Mouse (Mus musculus) midbrain, embryonic 14.5 days (tissue): Measurements from ENCODE around the gene Nr4a3. TPM values are rescaled to one million over a fixed set of nuclear protein-coding genes. Genes with fewer than 3 reads are reported as not detected.

Experiments
- ATAC-seq: fragments of 200-750 bp; cut with Nextera tagmentation; 2 replicates; pipeline ENCODE4 v1.8.0; 2017; ENCODE audit warnings: moderate number of reproducible peaks, moderate library complexity; ENCODE audit not compliant: low FRiP score, low TSS enrichment
- DNase-seq: peaks from one replicate; pipeline ENCODE4 v3.0.0-alpha.2; 2015
- H3K27ac ChIP-seq: fragments of 300-500 bp; sonication (generic); replicated peaks from 2 replicates; pipeline ENCODE4 v1.5.1; 2014; ENCODE audit warnings: mild to moderate bottlenecking, low read depth, low read length, moderate library complexity
- H3K27me3 ChIP-seq: fragments of 300-500 bp; sonication (generic); 2 replicates; pipeline ENCODE4 v1.6.1; 2014; ENCODE audit warnings: low read length, control low read depth, mixed read lengths; ENCODE audit not compliant: control insufficient read depth, insufficient read depth
- H3K36me3 ChIP-seq: fragments of 300-500 bp; sonication (generic); 2 replicates; pipeline ENCODE4 v1.6.1; 2014; ENCODE audit warnings: low read length, control low read depth; ENCODE audit not compliant: control insufficient read depth, insufficient read depth
- H3K4me1 ChIP-seq: fragments of 300-500 bp; sonication (generic); 2 replicates; pipeline ENCODE4 v1.6.1; 2014; ENCODE audit warnings: mild to moderate bottlenecking, antibody characterized with exemption, low read length, control low read depth; ENCODE audit not compliant: control insufficient read depth, insufficient read depth
- H3K4me2 ChIP-seq: fragments of 300-500 bp; sonication (generic); 2 replicates; pipeline ENCODE4 v1.6.1; 2014; ENCODE audit warnings: mild to moderate bottlenecking, low read length, moderate library complexity
- H3K4me3 ChIP-seq: fragments of 300-500 bp; sonication (generic); replicated peaks from 2 replicates; pipeline ENCODE4 v1.5.1; 2014; ENCODE audit warnings: low read depth, low read length
- H3K9ac ChIP-seq: fragments of 300-500 bp; sonication (generic); replicated peaks from 2 replicates; pipeline ENCODE4 v1.6.1; 2014; ENCODE audit warnings: mild to moderate bottlenecking, low read length, moderate library complexity
- H3K9me3 ChIP-seq: fragments of 300-500 bp; sonication (generic); 2 replicates; pipeline ENCODE4 v1.6.1; 2016; ENCODE audit warnings: low read length, control low read depth, mixed read lengths; ENCODE audit not compliant: control insufficient read depth
- WGBS: fragments of 180-500 bp; shearing (Covaris S2); extraction: QIAGEN DNeasy Blood & Tissue Kit; methylation state at CpG from one replicate; pipeline ENCODE4 v1.1.7; 2014; 5-methylcytosine and 5-hydroxymethylcytosine counted together
- polyA plus RNA-seq: library from polyadenylated mRNA; unstranded; fragments of >200 nt; fragmentation: Nextera tagmentation; extraction: Ambion mirVana; gene quantifications from 2 replicates; pipeline ENCODE4 v1.2.1, GENCODE M21; 2014

Gene Nr4a3
- polyA plus RNA-seq, 1 experiment from 2014 or later: 1.1 TPM

DNA sequence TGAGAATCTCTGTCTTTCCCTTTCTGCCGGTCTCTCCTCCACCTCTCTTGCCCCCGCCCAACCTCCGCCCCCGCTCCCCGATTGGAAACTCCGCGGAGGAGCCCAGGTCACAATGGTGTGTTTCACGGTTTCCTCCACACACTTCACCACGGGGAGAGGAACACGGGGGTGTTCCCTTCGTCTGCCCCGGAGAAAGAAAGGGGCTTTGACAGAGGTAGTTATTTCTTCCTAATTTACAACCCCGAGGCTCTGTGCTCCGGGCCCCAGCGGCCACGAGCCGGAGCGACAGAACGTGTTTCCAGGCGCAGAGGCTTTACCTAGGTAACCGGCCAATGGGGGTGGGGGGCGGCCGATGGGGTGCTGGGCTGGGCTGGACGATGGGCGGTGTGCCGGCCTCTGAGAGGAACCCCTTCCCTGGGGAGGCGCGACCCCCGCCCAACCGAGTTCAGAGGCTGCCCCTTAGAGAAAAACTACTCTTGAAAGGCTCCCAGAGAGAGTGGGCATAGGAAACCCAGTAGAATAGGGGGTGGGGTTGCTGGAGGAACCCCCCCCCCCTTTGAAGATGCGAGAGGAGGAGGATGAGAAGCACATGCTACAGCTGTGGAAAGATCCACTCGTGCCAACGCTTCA is 2.3 kb downstream of the Nr4a3 start:
- DNase-seq: peak; percentile 59
- Histone ChIP-seq H3K27ac (no peak overlapping the region), H3K36me3 (no peaks in the 10 kb centered on the region), H3K9ac (no peak overlapping the region; the same call in 1 of the 2 replicates), H3K9me3 (no peaks in the 10 kb centered on the region), H3K4me2 (peak overlapping the region; percentile 99), H3K27me3 (peaks cover 56% of the 10 kb centered on the region), H3K4me1 (peaks cover 36% of the 10 kb centered on the region), H3K4me3 (peak overlapping the region; percentile 71)
- WGBS: 2% methylated on average over 32 of the region's 33 CpGs
- no peak for ATAC-seq

DNA sequence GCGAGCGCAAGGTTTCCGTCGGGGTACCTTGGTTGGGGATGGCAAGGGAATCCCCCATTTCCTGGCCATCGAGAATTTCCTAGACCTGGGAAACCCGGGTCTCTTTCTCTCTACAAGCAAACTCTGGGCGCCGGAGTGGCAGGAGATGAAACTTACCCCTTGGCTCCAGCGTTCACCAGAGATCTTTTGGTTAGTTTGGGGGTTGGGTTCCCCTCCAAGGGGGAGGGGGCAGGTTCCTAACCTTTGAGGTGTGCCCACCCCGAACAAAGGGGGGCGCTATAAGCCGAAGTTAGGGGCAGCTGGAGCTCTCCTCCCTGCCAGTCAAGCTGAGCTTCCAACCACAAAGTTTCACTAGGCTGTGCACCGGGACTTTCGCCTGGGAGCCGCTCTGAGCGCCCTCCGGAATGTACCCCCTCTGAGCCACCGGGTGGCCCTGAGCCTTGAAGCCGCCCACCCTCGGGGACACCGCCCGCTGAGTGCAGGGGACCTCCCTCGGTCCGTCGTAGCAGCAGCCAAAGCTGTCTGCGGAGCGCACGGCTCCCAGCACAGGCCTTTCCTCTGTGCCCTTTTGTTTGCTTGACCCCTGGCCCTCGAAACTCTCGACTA is 2.9 kb downstream of the Nr4a3 start:
- H3K27me3 ChIP-seq: peaks cover 62% of the 10 kb centered on the region
- WGBS: 1% methylated on average over 30 of the region's 30 CpGs

DNA sequence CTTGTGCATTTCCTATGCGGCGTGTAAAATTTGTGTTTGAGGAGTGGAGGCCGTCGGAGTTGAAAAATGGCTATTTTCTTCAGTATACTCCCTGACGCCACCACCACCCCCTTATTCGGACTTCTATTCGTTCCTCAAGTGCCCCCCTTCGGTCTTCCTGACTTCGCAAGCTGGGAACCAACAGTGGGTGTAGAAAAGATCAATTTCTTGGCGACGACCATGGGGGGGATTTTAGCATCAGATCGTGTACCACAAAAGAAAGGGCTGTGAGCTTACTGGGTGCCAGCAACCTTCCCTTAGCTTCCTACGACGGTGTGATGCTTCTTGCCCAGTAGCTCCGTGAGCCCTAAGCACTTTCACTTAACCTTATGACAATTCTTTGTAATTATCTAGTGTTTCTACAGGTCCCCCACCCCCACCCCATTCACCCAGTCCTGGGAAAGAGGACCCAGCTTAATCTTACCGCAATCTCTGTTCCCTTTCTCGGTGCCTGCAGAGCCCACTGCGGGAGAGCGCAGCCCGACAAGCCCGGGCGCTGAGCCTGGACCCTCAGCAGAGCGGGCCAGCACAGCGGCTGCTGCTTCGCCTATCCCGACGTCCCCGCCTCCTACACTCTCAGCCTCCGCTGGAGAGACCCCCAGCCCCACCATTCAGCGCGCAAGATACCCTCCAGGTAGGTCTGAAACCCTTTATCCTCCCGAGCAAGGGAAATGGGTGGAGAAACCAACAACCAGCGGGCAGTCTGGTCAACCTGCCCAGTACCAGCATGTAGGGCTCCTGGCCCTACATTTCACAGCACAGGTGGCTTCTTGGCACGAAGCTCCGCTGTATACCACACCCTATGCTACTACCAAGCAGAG is 3.7 kb downstream of the Nr4a3 start:
- no peak overlapping the region; the same call in 1 of the 2 replicates for H3K9ac ChIP-seq
- DNase-seq: peak; percentile 59
- peak overlapping the region; percentile 71 for H3K4me3 ChIP-seq

More for the DNA sequence above, 2.9 kb downstream of the Nr4a3 start:
- H3K4me3 ChIP-seq: peak overlapping the region; percentile 71
- H3K27ac ChIP-seq: no peak overlapping the region
- no peak overlapping the region; the same call in 1 of the 2 replicates for H3K9ac ChIP-seq
- peaks cover 34% of the 10 kb centered on the region for H3K4me1 ChIP-seq
- H3K4me2 ChIP-seq: peak overlapping the region; percentile 99
- DNase-seq (peak; percentile 66), ATAC-seq (no peak)
- H3K9me3 ChIP-seq: no peaks in the 10 kb centered on the region
- H3K36me3 ChIP-seq: no peaks in the 10 kb centered on the region

DNA sequence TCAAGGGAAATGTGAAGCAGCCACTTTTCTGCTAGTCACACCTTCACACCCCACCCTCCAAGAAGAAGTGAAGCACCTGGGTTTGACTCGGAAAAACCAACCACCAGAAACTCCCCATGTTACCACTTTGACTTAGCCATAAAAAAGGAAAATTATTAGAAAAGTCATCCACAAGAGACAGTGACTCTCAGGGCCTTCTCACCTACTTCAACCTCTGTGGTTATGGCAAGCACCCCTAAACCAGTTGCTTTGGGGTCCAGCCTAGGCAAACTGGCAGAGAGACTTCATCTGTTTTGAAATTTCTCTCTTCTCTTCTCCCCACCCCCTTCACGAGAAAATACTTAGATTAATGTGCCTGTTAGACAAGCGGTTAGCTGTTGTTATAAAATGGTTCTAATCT is 5.1 kb downstream of the Nr4a3 start:
- Histone ChIP-seq H3K27me3 (peaks cover 66% of the 10 kb centered on the region), H3K9me3 (no peaks in the 10 kb centered on the region), H3K4me2 (no peak overlapping the region), H3K4me3 (no peak overlapping the region), H3K4me1 (peaks cover 34% of the 10 kb centered on the region), H3K9ac (no peak overlapping the region), H3K36me3 (no peaks in the 10 kb centered on the region), H3K27ac (no peak overlapping the region)
- no peak for DNase-seq
- 71% methylated on average over 3 of the region's 3 CpGs for WGBS
- ATAC-seq: no peak

More for the DNA sequence above, 3.7 kb downstream of the Nr4a3 start:
- Histone ChIP-seq H3K4me1 (peaks cover 34% of the 10 kb centered on the region), H3K27me3 (peaks cover 66% of the 10 kb centered on the region), H3K36me3 (no peaks in the 10 kb centered on the region), H3K4me2 (peak overlapping the region; percentile 99), H3K9me3 (no peaks in the 10 kb centered on the region), H3K27ac (no peak overlapping the region)
- WGBS: 3% methylated on average over 35 of the region's 35 CpGs
- ATAC-seq: no peak

DNA sequence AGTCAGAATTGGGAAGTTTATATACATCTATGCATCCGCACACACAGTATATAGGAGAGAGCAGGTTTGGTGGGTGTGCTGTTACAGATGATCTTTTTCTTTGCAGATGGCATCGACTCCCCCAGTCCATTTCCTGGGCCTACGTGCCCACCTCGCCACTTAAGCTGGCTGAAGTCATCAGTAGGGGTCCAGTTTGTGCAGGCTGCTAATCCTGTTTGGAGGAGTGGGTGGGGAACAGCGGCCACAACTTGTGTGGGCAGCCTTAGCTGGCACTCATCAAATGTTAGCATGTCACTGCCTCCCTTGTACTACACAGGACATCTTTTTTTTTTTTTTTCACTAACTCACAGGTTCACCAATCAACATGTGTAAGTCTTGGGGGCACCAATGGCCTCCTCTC is 5.5 kb downstream of the Nr4a3 start:
- H3K9me3 ChIP-seq: no peaks in the 10 kb centered on the region
- ATAC-seq (no peak), DNase-seq (no peak)
- H3K27me3 ChIP-seq: peaks cover 66% of the 10 kb centered on the region
- H3K9ac ChIP-seq: no peak overlapping the region
- H3K4me3 ChIP-seq: no peak overlapping the region
- H3K27ac ChIP-seq: no peak overlapping the region
- H3K4me1 ChIP-seq: peaks cover 34% of the 10 kb centered on the region
- WGBS: 42% methylated on average over 5 of the region's 5 CpGs
- H3K36me3 ChIP-seq: no peaks in the 10 kb centered on the region
- H3K4me2 ChIP-seq: no peak overlapping the region

DNA sequence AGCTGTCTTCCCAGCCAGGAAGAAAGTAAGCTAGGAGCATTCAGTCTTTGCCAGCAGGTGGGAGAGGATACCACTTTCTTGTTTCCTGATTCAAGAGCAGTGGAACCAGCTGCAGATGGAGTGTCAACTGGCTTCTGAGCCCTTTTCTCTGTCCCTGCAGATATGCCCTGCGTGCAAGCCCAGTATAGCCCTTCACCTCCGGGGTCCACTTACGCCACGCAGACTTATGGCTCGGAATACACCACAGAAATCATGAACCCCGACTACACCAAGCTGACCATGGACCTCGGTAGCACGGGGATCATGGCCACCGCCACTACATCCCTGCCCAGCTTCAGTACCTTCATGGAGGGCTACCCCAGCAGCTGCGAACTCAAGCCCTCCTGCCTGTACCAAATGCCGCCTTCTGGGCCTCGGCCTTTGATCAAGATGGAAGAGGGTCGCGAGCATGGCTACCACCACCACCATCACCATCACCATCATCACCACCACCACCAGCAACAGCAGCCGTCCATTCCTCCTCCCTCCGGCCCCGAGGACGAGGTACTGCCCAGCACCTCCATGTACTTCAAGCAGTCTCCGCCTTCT is 6.2 kb downstream of the Nr4a3 start:
- Histone ChIP-seq H3K4me3 (peak overlapping the region; percentile 31), H3K36me3 (no peaks in the 10 kb centered on the region), H3K9ac (peak overlapping the region; percentile 44; the same call in 1 of the 2 replicates), H3K27ac (no peak overlapping the region), H3K27me3 (peaks cover 65% of the 10 kb centered on the region), H3K4me2 (peak overlapping the region; percentile 58), H3K4me1 (peaks cover 31% of the 10 kb centered on the region), H3K9me3 (no peaks in the 10 kb centered on the region)
- DNase-seq (no peak), ATAC-seq (no peak)
- WGBS: 24% methylated on average over 19 of the region's 19 CpGs

DNA sequence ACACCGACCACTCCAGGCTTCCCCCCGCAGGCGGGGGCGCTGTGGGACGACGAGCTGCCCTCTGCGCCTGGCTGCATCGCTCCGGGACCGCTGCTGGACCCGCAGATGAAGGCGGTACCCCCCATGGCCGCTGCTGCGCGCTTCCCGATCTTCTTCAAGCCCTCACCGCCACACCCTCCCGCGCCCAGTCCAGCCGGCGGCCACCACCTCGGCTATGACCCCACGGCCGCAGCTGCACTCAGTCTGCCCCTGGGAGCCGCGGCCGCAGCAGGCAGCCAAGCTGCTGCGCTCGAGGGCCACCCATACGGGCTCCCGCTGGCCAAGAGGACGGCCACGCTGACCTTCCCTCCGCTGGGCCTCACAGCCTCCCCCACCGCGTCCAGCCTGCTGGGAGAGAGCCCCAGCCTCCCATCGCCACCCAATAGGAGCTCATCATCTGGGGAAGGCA is 6.7 kb downstream of the Nr4a3 start:
- WGBS: 3% methylated on average over 37 of the region's 37 CpGs
- H3K4me3 ChIP-seq: peak overlapping the region; percentile 31
- peaks cover 26% of the 10 kb centered on the region for H3K4me1 ChIP-seq
- H3K27me3 ChIP-seq: peaks cover 60% of the 10 kb centered on the region
- no peaks in the 10 kb centered on the region for H3K36me3 ChIP-seq
- H3K27ac ChIP-seq: no peak overlapping the region
- ATAC-seq: 0 out of 2 replicates have a peak, but pooled peaks have one; percentile 13
- no peaks in the 10 kb centered on the region for H3K9me3 ChIP-seq
- DNase-seq: peak; percentile 44
- peak overlapping the region; percentile 58 for H3K4me2 ChIP-seq
- peak overlapping the region; percentile 44 for H3K9ac ChIP-seq

DNA sequence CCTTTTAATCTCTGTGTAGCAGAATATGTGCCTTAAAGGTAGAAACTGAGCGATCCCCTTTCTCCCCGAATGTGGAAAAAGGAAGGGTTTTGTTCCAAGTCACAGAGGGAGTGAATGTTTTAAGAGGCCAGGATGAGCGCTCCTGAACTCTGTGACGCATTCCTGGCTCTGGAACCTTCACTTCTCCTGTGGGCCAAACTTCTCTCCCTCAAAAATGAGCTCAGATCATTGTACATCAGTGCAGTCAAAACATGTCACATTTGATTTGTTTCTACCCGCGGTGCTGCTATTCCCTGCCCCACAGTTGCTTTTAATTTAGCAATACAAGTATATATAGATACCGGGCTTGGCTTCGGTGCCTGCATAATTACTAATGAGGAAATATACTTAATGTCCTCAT is 16.8 kb downstream of the Nr4a3 start:
- no peaks in the 10 kb centered on the region for H3K27me3 ChIP-seq
- 84% methylated on average over 8 of the region's 8 CpGs for WGBS

More for the DNA sequence above, 16.8 kb downstream of the Nr4a3 start:
- Histone ChIP-seq H3K4me3 (no peak overlapping the region), H3K27ac (no peak overlapping the region), H3K4me1 (no peaks in the 10 kb centered on the region), H3K9me3 (no peaks in the 10 kb centered on the region), H3K36me3 (no peaks in the 10 kb centered on the region), H3K9ac (no peak overlapping the region), H3K4me2 (no peak overlapping the region)
- ATAC-seq (no peak), DNase-seq (no peak)
